Mouse (Mus musculus): Measurements from ENCODE around the gene Zdhhc17. TPM values are rescaled to one million over a fixed set of nuclear protein-coding genes. Genes with fewer than 3 reads are reported as not detected.
A peak's percentile ranks its signal among the peaks of the same experiment; 100 is the strongest.

The Zdhhc17 gene
- polyA plus RNA-seq, 1 experiment from 2014 or later = 27.0 TPM

- Histone ChIP-seq H3K36me3 (ENCODE audit: insufficient read depth) (peaks cover 25% of the 10 kb centered on the region), H3K4me3 (ENCODE audit: low read depth, low read length) (no peak overlapping the region), H3K27ac (ENCODE audit: low read depth) (no peak overlapping the region), H3K4me1 (ENCODE audit: insufficient read depth) (no peaks in the 10 kb centered on the region), H3K9ac (no peak overlapping the region), H3K9me3 (ENCODE audit: low read depth, low read length) (no peaks in the 10 kb centered on the region), H3K4me2 (no peak overlapping the region), H3K27me3 (ENCODE audit: insufficient read depth, low read length) (no peaks in the 10 kb centered on the region)
- ATAC-seq (ENCODE audit: insufficient read depth) (peak; percentile 61; the same call in 1 of the 2 replicates), DNase-seq (peak; percentile 85)
- peak; percentile 77 for TF ChIP-seq CTCF (IDR thresholded peaks at IDR 0.05; ENCODE audit: low read depth)
- WGBS = 3% methylated on average over 1 of the region's 1 CpGs
Observed at GRCm38 (mm10) chr10:110976046-110976445, 33.9 kb downstream of the Zdhhc17 start.

- Histone ChIP-seq H3K9me3 (ENCODE audit: low read depth, low read length) (no peaks in the 10 kb centered on the region), H3K27ac (ENCODE audit: low read depth) (no peak overlapping the region), H3K9ac (no peak overlapping the region), H3K4me3 (ENCODE audit: low read depth, low read length) (no peak overlapping the region), H3K27me3 (ENCODE audit: insufficient read depth, low read length) (no peaks in the 10 kb centered on the region), H3K4me2 (no peak overlapping the region), H3K36me3 (ENCODE audit: insufficient read depth) (peaks cover 30% of the 10 kb centered on the region), H3K4me1 (ENCODE audit: insufficient read depth) (no peaks in the 10 kb centered on the region)
- no peak for DNase-seq
- 78% methylated on average over 1 of the region's 1 CpGs for WGBS
- ATAC-seq (ENCODE audit: insufficient read depth) = no peak
- no peak for TF ChIP-seq CTCF (IDR thresholded peaks at IDR 0.05; ENCODE audit: low read depth)
Observed at GRCm38 (mm10) chr10:110974885-110975284, 35.1 kb downstream of the Zdhhc17 start.

- Histone ChIP-seq H3K4me2 (no peak overlapping the region), H3K36me3 (ENCODE audit: insufficient read depth) (peaks cover 30% of the 10 kb centered on the region), H3K9me3 (ENCODE audit: low read depth, low read length) (no peaks in the 10 kb centered on the region), H3K27me3 (ENCODE audit: insufficient read depth, low read length) (no peaks in the 10 kb centered on the region), H3K9ac (no peak overlapping the region), H3K4me1 (ENCODE audit: insufficient read depth) (no peaks in the 10 kb centered on the region), H3K4me3 (ENCODE audit: low read depth, low read length) (no peak overlapping the region), H3K27ac (ENCODE audit: low read depth) (no peak overlapping the region)
- ATAC-seq (ENCODE audit: insufficient read depth) (no peak), DNase-seq (peak; percentile 74)
- TF ChIP-seq CTCF (IDR thresholded peaks at IDR 0.05; ENCODE audit: low read depth) = peak; percentile 59
- WGBS = 57% methylated on average over 3 of the region's 3 CpGs
Observed at GRCm38 (mm10) chr10:110974463-110974862, 35.5 kb downstream of the Zdhhc17 start.

GRCm38 (mm10) chr10:110971998-110972397, 37.9 kb downstream of the Zdhhc17 start:
- Histone ChIP-seq H3K9ac (no peak overlapping the region), H3K9me3 (ENCODE audit: low read depth, low read length) (no peaks in the 10 kb centered on the region), H3K27ac (ENCODE audit: low read depth) (no peak overlapping the region), H3K4me2 (no peak overlapping the region), H3K4me3 (ENCODE audit: low read depth, low read length) (no peak overlapping the region), H3K27me3 (ENCODE audit: insufficient read depth, low read length) (no peaks in the 10 kb centered on the region), H3K4me1 (ENCODE audit: insufficient read depth) (no peaks in the 10 kb centered on the region), H3K36me3 (ENCODE audit: insufficient read depth) (peaks cover 32% of the 10 kb centered on the region)
- TF ChIP-seq CTCF (IDR thresholded peaks at IDR 0.05; ENCODE audit: low read depth) = no peak
- ATAC-seq (ENCODE audit: insufficient read depth) (peak; percentile 80), DNase-seq (peak; percentile 82)
- WGBS = 21% methylated on average over 9 of the region's 9 CpGs

GRCm38 (mm10) chr10:110971483-110971882, 38.5 kb downstream of the Zdhhc17 start:
- 62% methylated on average over 6 of the region's 6 CpGs for WGBS
- peak; percentile 22; the same call in 1 of the 2 replicates for ATAC-seq (ENCODE audit: insufficient read depth)
- H3K36me3 ChIP-seq (ENCODE audit: insufficient read depth) = peaks cover 33% of the 10 kb centered on the region

GRCm38 (mm10) chr10:110971044-110971443, 38.9 kb downstream of the Zdhhc17 start:
- Histone ChIP-seq H3K36me3 (ENCODE audit: insufficient read depth) (peaks cover 33% of the 10 kb centered on the region), H3K4me3 (ENCODE audit: low read depth, low read length) (no peak overlapping the region), H3K27me3 (ENCODE audit: insufficient read depth, low read length) (no peaks in the 10 kb centered on the region), H3K27ac (ENCODE audit: low read depth) (no peak overlapping the region), H3K4me2 (no peak overlapping the region), H3K9me3 (ENCODE audit: low read depth, low read length) (no peaks in the 10 kb centered on the region), H3K9ac (no peak overlapping the region), H3K4me1 (ENCODE audit: insufficient read depth) (no peaks in the 10 kb centered on the region)
- no peak for TF ChIP-seq CTCF (IDR thresholded peaks at IDR 0.05; ENCODE audit: low read depth)
- ATAC-seq (ENCODE audit: insufficient read depth) (no peak), DNase-seq (no peak)
- 54% methylated on average over 3 of the region's 3 CpGs for WGBS

More at GRCm38 (mm10) chr10:110971483-110971882, 38.5 kb downstream of the Zdhhc17 start:
- 0 out of 2 replicates have a peak overlapping the region, but pooled peaks have one; percentile 46 for H3K27ac ChIP-seq (ENCODE audit: low read depth)
- no peaks in the 10 kb centered on the region for H3K4me1 ChIP-seq (ENCODE audit: insufficient read depth)
- H3K4me3 ChIP-seq (ENCODE audit: low read depth, low read length) = no peak overlapping the region
- no peak for TF ChIP-seq CTCF (IDR thresholded peaks at IDR 0.05; ENCODE audit: low read depth)
- no peak overlapping the region for H3K4me2 ChIP-seq
- H3K9me3 ChIP-seq (ENCODE audit: low read depth, low read length) = no peaks in the 10 kb centered on the region
- H3K9ac ChIP-seq = no peak overlapping the region
- no peaks in the 10 kb centered on the region for H3K27me3 ChIP-seq (ENCODE audit: insufficient read depth, low read length)
- DNase-seq = no peak

GRCm38 (mm10) chr10:110962172-110962571, 47.8 kb downstream of the Zdhhc17 start:
- 28% methylated on average over 1 of the region's 1 CpGs for WGBS
- peak; percentile 42; the same call in 1 of the 2 replicates for TF ChIP-seq CTCF (IDR thresholded peaks at IDR 0.05; ENCODE audit: low read depth)
- ATAC-seq (ENCODE audit: insufficient read depth) = no peak

More at GRCm38 (mm10) chr10:110962172-110962571, 47.8 kb downstream of the Zdhhc17 start:
- Histone ChIP-seq H3K27me3 (ENCODE audit: insufficient read depth, low read length) (no peaks in the 10 kb centered on the region), H3K36me3 (ENCODE audit: insufficient read depth) (peaks cover 28% of the 10 kb centered on the region), H3K4me1 (ENCODE audit: insufficient read depth) (no peaks in the 10 kb centered on the region), H3K9me3 (ENCODE audit: low read depth, low read length) (no peaks in the 10 kb centered on the region), H3K9ac (no peak overlapping the region), H3K4me2 (no peak overlapping the region), H3K27ac (ENCODE audit: low read depth) (no peak overlapping the region), H3K4me3 (ENCODE audit: low read depth, low read length) (no peak overlapping the region)
- DNase-seq = no peak

Measured in lung, embryonic 14.5 days (tissue).